In the genomic region with DNA sequence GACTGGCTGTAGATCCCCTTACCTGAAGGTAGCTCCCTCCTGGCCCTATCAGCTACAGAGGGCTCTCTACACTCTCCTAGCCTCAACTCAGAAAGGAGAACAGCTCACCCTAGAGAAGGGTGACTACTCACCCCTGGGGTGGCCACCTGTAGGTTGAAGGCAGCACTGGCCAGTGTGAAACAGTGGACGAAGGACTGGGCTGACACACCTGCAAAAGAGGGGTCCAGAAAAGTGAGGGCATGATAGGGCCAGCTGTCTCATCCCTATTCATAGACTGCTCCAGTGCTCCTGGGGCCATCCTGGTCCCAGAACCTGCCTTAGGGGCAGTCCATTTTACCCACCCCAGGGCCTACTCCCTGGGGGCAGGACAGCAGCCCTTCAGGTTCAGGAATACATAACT, we compare ENCODE assay signal across 15 mouse cellular contexts. TPM values are rescaled to one million over a fixed set of nuclear protein-coding genes. Genes with fewer than 3 reads are reported as not detected.
"Had no signal": no experiment of that assay in that cellular context is flagged by ENCODE, and none has a peak within 500 bp of the region (broad histone marks: within the 10 kb centered on the region; RNA-seq: fewer than 3 reads in every experiment).

No protein-coding gene starts in this region.

- H3K27ac ChIP-seq: kidney, embryonic 15.5 days; left cerebral cortex, adult 2 months; limb, embryonic 10.5 days; lung, embryonic 15.5 days; neural tube, embryonic 13.5 days; stomach, embryonic 15.5 days had no signal

- H3K4me2 ChIP-seq: kidney, embryonic 15.5 days; liver, embryonic 12.5 days; lung, embryonic 15.5 days; neural tube, embryonic 13.5 days; stomach, embryonic 15.5 days had no signal

- H3K4me3 ChIP-seq: kidney, embryonic 15.5 days; left cerebral cortex, adult 2 months; limb, embryonic 10.5 days; liver, embryonic 12.5 days; lung, embryonic 15.5 days; neural tube, embryonic 13.5 days; stomach, embryonic 15.5 days had no signal

- H3K27me3 ChIP-seq: kidney, embryonic 15.5 days; liver, embryonic 12.5 days; lung, embryonic 15.5 days; neural tube, embryonic 13.5 days; stomach, embryonic 15.5 days had no signal

- H3K9ac ChIP-seq: kidney, embryonic 15.5 days; liver, embryonic 12.5 days; liver, postnatal 0 days; lung, embryonic 15.5 days; neural tube, embryonic 13.5 days; stomach, embryonic 15.5 days had no signal

- H3K9me3 ChIP-seq: kidney, embryonic 15.5 days; limb, embryonic 10.5 days; liver, embryonic 12.5 days; lung, embryonic 15.5 days; neural tube, embryonic 13.5 days; stomach, embryonic 15.5 days had no signal

- ATAC-seq: liver, embryonic 12.5 days; liver, postnatal 0 days had no signal

- DNase-seq: kidney, postnatal 14 days; liver, postnatal 0 days; lung, postnatal 36 days; midbrain, embryonic 14.5 days; right cerebral cortex, postnatal 14 days; thymus, postnatal 4 days had no signal

RNA-seq across cellular contexts. Expression of a gene that starts 17.6 kb away (rescaled TPM):
- total RNA-seq: megakaryocyte progenitor cell, adult 5-6 weeks; monocyte, adult 5-6 weeks had no signal
- polyA plus RNA-seq: liver, postnatal 0 days had no signal
